Mouse (Mus musculus) E14TG2a.4 (cell line): ENCODE measurements around the gene Gm10273.

Experiments
- CTCF ChIP-seq: conservative IDR thresholded peaks from 2 replicates; pipeline ENCODE4 v1.5.1; 2014; ENCODE audit warnings: low read length
- NANOG ChIP-seq: IDR thresholded peaks from 2 replicates; pipeline ENCODE4 v1.6.1; 2014; ENCODE audit warnings: borderline replicate concordance, low read length, mixed read lengths
- POU5F1 ChIP-seq: IDR thresholded peaks from 2 replicates; pipeline ENCODE4 v1.6.1; 2014; ENCODE audit warnings: low read length, borderline replicate concordance

DNA sequence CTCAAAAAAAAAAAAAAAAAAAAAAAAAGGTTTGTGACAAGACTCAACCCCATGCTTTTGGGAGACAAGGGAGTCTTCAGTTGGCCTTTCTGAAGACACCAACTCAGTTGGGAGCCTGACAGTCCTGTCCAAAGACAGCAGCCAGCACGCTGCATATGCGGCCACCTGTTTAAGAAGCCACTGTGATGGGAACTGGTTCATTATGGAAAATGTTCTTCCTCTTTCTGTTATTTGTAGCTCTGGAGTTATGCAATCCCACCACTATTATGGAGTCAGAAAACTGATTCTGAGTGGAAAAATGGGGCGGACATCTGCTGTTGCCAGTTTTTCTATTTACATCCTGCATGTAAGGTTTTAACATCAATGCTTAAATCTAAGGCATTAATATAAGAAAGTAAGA is 5.8 kb upstream of the Gm10273 start:
- TF ChIP-seq CTCF (no peak), NANOG (no peak), POU5F1 (no peak)
